Mouse (Mus musculus) bone marrow macrophage, adult 2 months (primary cell): ENCODE measurements around the gene Rabl6. TPM values are rescaled to one million over a fixed set of nuclear protein-coding genes. Genes with fewer than 3 reads are reported as not detected.

Experiments
- H3K27ac ChIP-seq: 2 replicates; pipeline ENCODE4 v1.5.1; 2012; ENCODE audit warnings: low read depth, low read length; ENCODE audit not compliant: insufficient read depth
- H3K4me1 ChIP-seq: 2 replicates; pipeline ENCODE4 v1.6.1; 2012; ENCODE audit warnings: low read length; ENCODE audit not compliant: control insufficient read depth, insufficient read depth
- H3K4me3 ChIP-seq: 2 replicates; pipeline ENCODE4 v1.5.1; 2012; ENCODE audit warnings: mild to moderate bottlenecking, low read length, moderate library complexity; ENCODE audit not compliant: insufficient read depth
- CTCF ChIP-seq: IDR thresholded peaks from 2 replicates; pipeline ENCODE4 v1.5.1; 2012; ENCODE audit warnings: low read depth, mild to moderate bottlenecking, low read length, moderate library complexity
- POLR2A ChIP-seq: IDR thresholded peaks from 2 replicates; pipeline ENCODE4 v1.6.1; 2012; ENCODE audit warnings: mild to moderate bottlenecking, low read depth, low read length, borderline replicate concordance
- polyA plus RNA-seq: library from polyadenylated mRNA; stranded (reverse); fragments of >200 nt; gene quantifications from 2 replicates; pipeline ENCODE4 v1.2.4, GENCODE M21; 2012; ENCODE audit not compliant: missing spikeins, insufficient read depth, insufficient read length

Rabl6 gene
- polyA plus RNA-seq, 1 experiment = 76.0 TPM

- Histone ChIP-seq H3K4me3 (peak within 1 kb of the TSS; percentile 9; the same call in 1 of the 2 replicates), H3K4me1 (peaks cover 18% of the 10 kb centered on the region), H3K27ac (peak within 1 kb of the TSS; percentile 47)
- no peak for TF ChIP-seq CTCF
- TF ChIP-seq POLR2A = no peak
These were observed 19.5 kb upstream of the Rabl6 start, which contains the start of gene Fcna for GRCm38 (mm10) chr2:25627811-25628210. TSS of gene Fcna (minus strand) at chr2:25628030.

GRCm38 (mm10) chr2:25625986-25626385 lies 17.7 kb upstream of the Rabl6 start:
- Histone ChIP-seq H3K4me1 (peaks cover 19% of the 10 kb centered on the region), H3K4me3 (no peak overlapping the region), H3K27ac (no peak overlapping the region)
- TF ChIP-seq POLR2A = no peak
- no peak for TF ChIP-seq CTCF

- H3K4me1 ChIP-seq = peaks cover 11% of the 10 kb centered on the region
- no peak for TF ChIP-seq POLR2A
- TF ChIP-seq CTCF = peak; percentile 65
- H3K27ac ChIP-seq = peak within 1 kb of the TSS; percentile 53
- H3K4me3 ChIP-seq = peak within 1 kb of the TSS; percentile 74
These were observed 13.2 kb upstream of the Rabl6 start, which contains the start of gene Tmem141 for GRCm38 (mm10) chr2:25621229-25622200. TSS of gene Tmem141 (minus strand) at chr2:25622005.

- peaks cover 11% of the 10 kb centered on the region for H3K4me1 ChIP-seq
- H3K4me3 ChIP-seq = peak overlapping the region; percentile 74
- no peak for TF ChIP-seq CTCF
- no peak for TF ChIP-seq POLR2A
- H3K27ac ChIP-seq = peak overlapping the region; percentile 39; the same call in 1 of the 2 replicates
These were observed 12.5 kb upstream of the Rabl6 start for GRCm38 (mm10) chr2:25620852-25621228.

- H3K4me1 ChIP-seq = peaks cover 11% of the 10 kb centered on the region
- TF ChIP-seq POLR2A = no peak
- no peak overlapping the region for H3K27ac ChIP-seq
- peak overlapping the region; percentile 74; the same call in 1 of the 2 replicates for H3K4me3 ChIP-seq
These were observed 12.1 kb upstream of the Rabl6 start for GRCm38 (mm10) chr2:25620386-25620785.

- no peak for TF ChIP-seq POLR2A
- TF ChIP-seq CTCF = no peak
- H3K4me3 ChIP-seq = no peak within 1 kb of the TSS
- H3K4me1 ChIP-seq = peaks cover 11% of the 10 kb centered on the region
- no peak within 1 kb of the TSS for H3K27ac ChIP-seq
These were observed 9.3 kb upstream of the Rabl6 start, which contains the start of gene Ccdc183 for GRCm38 (mm10) chr2:25617578-25617977. TSS of gene Ccdc183 (minus strand) at chr2:25617678.

- H3K4me3 ChIP-seq = no peak overlapping the region
- no peak overlapping the region for H3K27ac ChIP-seq
- no peak for TF ChIP-seq POLR2A
- no peak for TF ChIP-seq CTCF
- peaks cover 11% of the 10 kb centered on the region for H3K4me1 ChIP-seq
These were observed 8.1 kb upstream of the Rabl6 start for GRCm38 (mm10) chr2:25616398-25616797.

GRCm38 (mm10) chr2:25608671-25609070 lies 350 bp upstream of the Rabl6 start:
- TF ChIP-seq CTCF (no peak), POLR2A (no peak)
- Histone ChIP-seq H3K4me3 (peak overlapping the region; percentile 90; the same call in 1 of the 2 replicates), H3K27ac (no peak overlapping the region), H3K4me1 (peaks cover 14% of the 10 kb centered on the region)

GRCm38 (mm10) chr2:25602526-25602925 lies 5.8 kb downstream of the Rabl6 start:
- TF ChIP-seq POLR2A = no peak
- TF ChIP-seq CTCF = no peak

GRCm38 (mm10) chr2:25600037-25600436 lies 8.3 kb downstream of the Rabl6 start:
- Histone ChIP-seq H3K27ac (no peak overlapping the region), H3K4me3 (no peak overlapping the region), H3K4me1 (no peaks in the 10 kb centered on the region)
- TF ChIP-seq POLR2A = no peak
- no peak for TF ChIP-seq CTCF

More at GRCm38 (mm10) chr2:25602526-25602925, 5.8 kb downstream of the Rabl6 start:
- peaks cover 9% of the 10 kb centered on the region for H3K4me1 ChIP-seq
- no peak overlapping the region for H3K27ac ChIP-seq
- no peak overlapping the region for H3K4me3 ChIP-seq
